Mouse (Mus musculus) adrenal gland, postnatal 36 days (tissue): ENCODE results near the gene Trim2. TPM values are rescaled to one million over a fixed set of nuclear protein-coding genes. Genes with fewer than 3 reads are reported as not detected.

Source experiments
- DNase-seq, 2 experiments: peaks; one replicate each; pipeline ENCODE4 v3.0.0; 2021; ENCODE audit warnings: mixed read lengths in 1 of 2
- total RNA-seq, 2 experiments: library from RNA; stranded (reverse); gene quantifications; 2 replicates each; pipeline ENCODE4 v1.2.3; 2021

Gene Trim2
- total RNA-seq, 2 experiments from 2014 or later, result 36.9 to 88.8 TPM

- no peak for DNase-seq
Measured at GRCm38 (mm10) chr3:84191141-84191881, 115.4 kb downstream of the Trim2 start.

GRCm38 (mm10) chr3:84190513-84191061 lies 116.1 kb downstream of the Trim2 start:
- peak; percentile 73 to 81 for DNase-seq

GRCm38 (mm10) chr3:84189629-84190173 lies 117.0 kb downstream of the Trim2 start:
- no peak for DNase-seq

- no peak for DNase-seq
Measured at GRCm38 (mm10) chr3:84181717-84182116, 125.0 kb downstream of the Trim2 start.

- DNase-seq, result no peak
Measured at GRCm38 (mm10) chr3:84181102-84181501, 125.6 kb downstream of the Trim2 start.

- no peak for DNase-seq
Measured at GRCm38 (mm10) chr3:84180304-84180703, 126.4 kb downstream of the Trim2 start.

GRCm38 (mm10) chr3:84177834-84178233 lies 128.8 kb downstream of the Trim2 start:
- no peak for DNase-seq

GRCm38 (mm10) chr3:84175337-84176315 lies 131.1 kb downstream of the Trim2 start:
- DNase-seq, result peak; percentile 77 to 85

GRCm38 (mm10) chr3:84173581-84174154 lies 133.0 kb downstream of the Trim2 start, which contains the start of gene Gm6525:
Gm6525 (plus strand) TSS chr3:84174104.
- DNase-seq, result no peak

- no peak for DNase-seq
Measured at GRCm38 (mm10) chr3:84172406-84172805, 134.3 kb downstream of the Trim2 start.

GRCm38 (mm10) chr3:84169393-84170005 lies 137.2 kb downstream of the Trim2 start:
- DNase-seq, result no peak

- no peak for DNase-seq
Measured at GRCm38 (mm10) chr3:84168943-84169342, 137.7 kb downstream of the Trim2 start.

- DNase-seq, result no peak
Measured at GRCm38 (mm10) chr3:84166073-84166472, 140.6 kb downstream of the Trim2 start.

GRCm38 (mm10) chr3:84165391-84165790 lies 141.3 kb downstream of the Trim2 start:
- DNase-seq, result no peak

- no peak for DNase-seq
Measured at GRCm38 (mm10) chr3:84157559-84158350, 148.9 kb downstream of the Trim2 start.

GRCm38 (mm10) chr3:84157011-84157410 lies 149.7 kb downstream of the Trim2 start:
- no peak for DNase-seq

- DNase-seq, result no peak
Measured at GRCm38 (mm10) chr3:84156105-84156504, 150.6 kb downstream of the Trim2 start.

- peak; percentile 99 for DNase-seq
Measured at GRCm38 (mm10) chr3:84155558-84156006, 151.1 kb downstream of the Trim2 start, which contains the start of gene Mnd1. Mnd1 (minus strand) TSS chr3:84155786.

GRCm38 (mm10) chr3:84155146-84155545 lies 151.5 kb downstream of the Trim2 start:
- DNase-seq, result no peak

- DNase-seq, result no peak
Measured at GRCm38 (mm10) chr3:84154721-84155141, 151.9 kb downstream of the Trim2 start.
